Mouse (Mus musculus) liver, embryonic 14.5 days (tissue): ENCODE data around the gene Ppp2r5e. TPM values are rescaled to one million over a fixed set of nuclear protein-coding genes. Genes with fewer than 3 reads are reported as not detected.

ENCODE experiments used
- ATAC-seq: fragments of 200-750 bp; cut with Nextera tagmentation; 2 replicates; pipeline ENCODE4 v1.8.0; 2017; ENCODE audit warnings: moderate number of reproducible peaks, mild to moderate bottlenecking, moderate library complexity; ENCODE audit not compliant: insufficient read depth
- DNase-seq, 3 experiments: peaks; one replicate each; pipeline ENCODE4 v3.0.0-alpha.2; 2012 to 2013; ENCODE audit warnings: low read depth in 3 of 3, low spot score in 3 of 3
- H3K27ac ChIP-seq: fragments of 300-500 bp; sonication (generic); 2 replicates; pipeline ENCODE4 v1.5.1; 2014; ENCODE audit warnings: moderate library complexity, mild to moderate bottlenecking, control low read depth, inconsistent platforms
- H3K27me3 ChIP-seq: fragments of 300-500 bp; sonication (generic); 2 replicates; pipeline ENCODE4 v1.6.1; 2014; ENCODE audit warnings: mild to moderate bottlenecking, low read length, moderate library complexity; ENCODE audit not compliant: control insufficient read depth, insufficient read depth
- H3K36me3 ChIP-seq: fragments of 300-500 bp; sonication (generic); replicated peaks from 2 replicates; pipeline ENCODE4 v1.6.1; 2014; ENCODE audit warnings: low read depth; ENCODE audit not compliant: control insufficient read depth, insufficient read depth
- H3K4me1 ChIP-seq, 2 experiments: fragments of 200-500 bp in 1 of 2; fragments of 300-500 bp in 1 of 2; sonication (generic) in 1 of 2; replicated peaks; 2 replicates each; pipeline ENCODE4 v1.6.1; 2012 to 2014; ENCODE audit warnings: antibody characterized with exemption in 1 of 2, inconsistent platforms in 1 of 2, low read length in 1 of 2; ENCODE audit not compliant: control insufficient read depth in 2 of 2, insufficient read depth in 2 of 2
- H3K4me2 ChIP-seq: fragments of 300-500 bp; sonication (generic); 2 replicates; pipeline ENCODE4 v1.6.1; 2014; ENCODE audit warnings: low read depth, mild to moderate bottlenecking, control low read depth, moderate library complexity
- H3K4me3 ChIP-seq, 2 experiments: fragments of 200-500 bp in 1 of 2; fragments of 300-500 bp in 1 of 2; sonication (generic) in 1 of 2; 2 replicates each; pipeline ENCODE4 v1.5.1; 2012 to 2014; ENCODE audit warnings: low read depth in 2 of 2, low read length in 2 of 2, mild to moderate bottlenecking in 2 of 2, control low read depth in 1 of 2, inconsistent platforms in 1 of 2, moderate library complexity in 1 of 2; ENCODE audit not compliant: insufficient read depth in 1 of 2
- H3K9ac ChIP-seq: fragments of 300-500 bp; sonication (generic); replicated peaks from 2 replicates; pipeline ENCODE4 v1.6.1; 2014; ENCODE audit warnings: mild to moderate bottlenecking, control low read depth, moderate library complexity
- H3K9me3 ChIP-seq: fragments of 300-500 bp; sonication (generic); 2 replicates; pipeline ENCODE4 v1.6.1; 2016; ENCODE audit warnings: low read length, mixed read lengths; ENCODE audit not compliant: control insufficient read depth
- CTCF ChIP-seq: IDR thresholded peaks from 2 replicates; pipeline ENCODE4 v1.5.1; 2016; ENCODE audit warnings: antibody characterized with exemption, low read depth, control low read depth
- EP300 ChIP-seq: IDR thresholded peaks from 2 replicates; pipeline ENCODE4 v1.6.1; 2016; ENCODE audit warnings: antibody characterized with exemption, low read depth
- WGBS: fragments of 180-500 bp; shearing (Covaris S2); extraction: QIAGEN DNeasy Blood & Tissue Kit; methylation state at CpG from one replicate; pipeline ENCODE4 v1.1.7; 2014; ENCODE audit not compliant: insufficient replicate concordance; 5-methylcytosine and 5-hydroxymethylcytosine counted together
- polyA plus RNA-seq, 2 experiments: library from polyadenylated mRNA; depleted of rRNA in 1 of 2; stranded (reverse) in 1 of 2; unstranded in 1 of 2; fragments of >200 nt; fragmentation: Nextera tagmentation in 1 of 2; extraction: Ambion mirVana in 1 of 2; gene quantifications; 2 replicates each; pipeline versions ENCODE4 v1.2.1 to v1.2.3; 2012 to 2014

Ppp2r5e gene
- polyA plus RNA-seq, 2 experiments, result 5.0 to 6.8 TPM

GRCm38 (mm10) chr12:75537019-75537672, 58.9 kb downstream of the Ppp2r5e start:
- Histone ChIP-seq H3K9me3 (no peaks in the 10 kb centered on the region), H3K36me3 (no peaks in the 10 kb centered on the region), H3K27ac (no peak overlapping the region), H3K27me3 (no peaks in the 10 kb centered on the region), H3K4me1 (peaks cover under 1 to 13% of the 10 kb centered on the region in 2 experiments; a peak in 3 of 4 replicates), H3K4me2 (no peak overlapping the region; the same call in none of the 2 replicates), H3K9ac (no peak overlapping the region), H3K4me3 (no peak overlapping the region)
- no peak for DNase-seq
- ATAC-seq, result no peak
- WGBS, result 24% methylated on average over 7 of the region's 7 CpGs
- TF ChIP-seq EP300 (no peak), CTCF (no peak)

- TF ChIP-seq CTCF (no peak), EP300 (no peak)
- Histone ChIP-seq H3K36me3 (no peaks in the 10 kb centered on the region), H3K9ac (no peak overlapping the region), H3K4me1 (peaks cover 3 to 14% of the 10 kb centered on the region in 2 experiments; a peak in 3 of 4 replicates), H3K9me3 (no peaks in the 10 kb centered on the region), H3K27ac (no peak overlapping the region), H3K4me2 (no peak overlapping the region), H3K27me3 (no peaks in the 10 kb centered on the region), H3K4me3 (no peak overlapping the region)
- ATAC-seq, result no peak
- 73% methylated on average over 7 of the region's 7 CpGs for WGBS
- DNase-seq, result no peak
Measured at GRCm38 (mm10) chr12:75536566-75536965, 59.5 kb downstream of the Ppp2r5e start.

- Histone ChIP-seq H3K9ac (no peak overlapping the region), H3K4me2 (no peak overlapping the region), H3K4me1 (peaks cover 3 to 13% of the 10 kb centered on the region in 2 experiments; a peak in 3 of 4 replicates), H3K4me3 (no peak overlapping the region), H3K27me3 (no peaks in the 10 kb centered on the region), H3K9me3 (no peaks in the 10 kb centered on the region), H3K36me3 (no peaks in the 10 kb centered on the region), H3K27ac (no peak overlapping the region)
- DNase-seq, result no peak
- TF ChIP-seq EP300 (no peak), CTCF (no peak)
- ATAC-seq, result no peak
Measured at GRCm38 (mm10) chr12:75533145-75533544, 62.9 kb downstream of the Ppp2r5e start.

GRCm38 (mm10) chr12:75531895-75532294, 64.2 kb downstream of the Ppp2r5e start:
- TF ChIP-seq CTCF (no peak), EP300 (no peak)
- H3K4me2 ChIP-seq, result no peak overlapping the region
- H3K9ac ChIP-seq, result no peak overlapping the region
- no peak overlapping the region for H3K4me3 ChIP-seq
- H3K4me1 ChIP-seq, result peaks cover 3 to 8% of the 10 kb centered on the region in 2 experiments; a peak in 3 of 4 replicates
- ATAC-seq (no peak), DNase-seq (no peak)
- H3K9me3 ChIP-seq, result no peaks in the 10 kb centered on the region
- no peaks in the 10 kb centered on the region for H3K27me3 ChIP-seq
- H3K27ac ChIP-seq, result no peak overlapping the region
- no peaks in the 10 kb centered on the region for H3K36me3 ChIP-seq
- WGBS, result 62% methylated on average over 2 of the region's 2 CpGs

GRCm38 (mm10) chr12:75528857-75529808, 66.9 kb downstream of the Ppp2r5e start:
- no peak overlapping the region for H3K27ac ChIP-seq
- no peak for ATAC-seq
- no peak overlapping the region for H3K9ac ChIP-seq
- WGBS, result 74% methylated on average over 7 of the region's 7 CpGs
- no peak overlapping the region for H3K4me2 ChIP-seq
- TF ChIP-seq EP300 (no peak), CTCF (no peak)
- H3K27me3 ChIP-seq, result no peaks in the 10 kb centered on the region
- DNase-seq, result no peak
- H3K9me3 ChIP-seq, result no peaks in the 10 kb centered on the region
- H3K36me3 ChIP-seq, result no peaks in the 10 kb centered on the region
- no peak overlapping the region for H3K4me3 ChIP-seq
- peaks cover 3 to 5% of the 10 kb centered on the region in 2 experiments; a peak in 2 of 4 replicates for H3K4me1 ChIP-seq
